Mouse (Mus musculus) myocyte (in vitro differentiated cells): Measurements from ENCODE around the gene Pex12. TPM values are rescaled to one million over a fixed set of nuclear protein-coding genes. Genes with fewer than 3 reads are reported as not detected.

ENCODE experiments used
- H3K27me3 ChIP-seq: one replicate; pipeline ENCODE4 v1.6.1; 2011; ENCODE audit not compliant: control insufficient read depth, insufficient read depth, insufficient read length
- H3K36me3 ChIP-seq: one replicate; pipeline ENCODE4 v1.6.1; 2011; ENCODE audit not compliant: control insufficient read depth, insufficient read depth
- H3K4me2 ChIP-seq: one replicate; pipeline ENCODE4 v1.6.1; 2011; ENCODE audit warnings: low read depth, control low read depth
- H3K4me3 ChIP-seq: one replicate; pipeline ENCODE4 v1.5.1; 2011; ENCODE audit warnings: mild to moderate bottlenecking, control low read depth, moderate library complexity
- H3K79me2 ChIP-seq: one replicate; pipeline ENCODE4 v1.6.1; 2011; ENCODE audit not compliant: control insufficient read depth, insufficient read depth
- H3ac ChIP-seq: one replicate; pipeline ENCODE4 v1.6.1; 2011; ENCODE audit not compliant: control insufficient read depth, insufficient read length
- CEBPB ChIP-seq: IDR thresholded peaks from 2 replicates; pipeline ENCODE4 v1.6.1; 2011; ENCODE audit warnings: mild to moderate bottlenecking, moderate library complexity; ENCODE audit not compliant: poor library complexity, insufficient read depth, severe bottlenecking
- E2F4 ChIP-seq: IDR thresholded peaks from one replicate; pipeline ENCODE4 v1.6.1; 2011; ENCODE audit warnings: mild to moderate bottlenecking, control low read depth, moderate library complexity; ENCODE audit not compliant: insufficient read depth
- MAX ChIP-seq: IDR thresholded peaks from one replicate; pipeline ENCODE4 v1.6.1; 2011; ENCODE audit warnings: low read depth, mild to moderate bottlenecking, control low read depth
- MYOD1 ChIP-seq, 3 experiments: IDR thresholded peaks; one replicate each; pipeline ENCODE4 v1.6.1; 2011; ENCODE audit warnings: control low read depth in 2 of 3, low read depth in 2 of 3, mild to moderate bottlenecking in 2 of 3, moderate library complexity in 1 of 3; ENCODE audit not compliant: insufficient read length in 2 of 3, control insufficient read depth in 1 of 3
- MYOG ChIP-seq, 3 experiments: IDR thresholded peaks; one replicate each; pipeline ENCODE4 v1.6.1; 2011; ENCODE audit warnings: control low read depth in 2 of 3, low read depth in 2 of 3, mild to moderate bottlenecking in 2 of 3; ENCODE audit not compliant: insufficient read length in 2 of 3, control insufficient read depth in 1 of 3, insufficient read depth in 1 of 3
- POLR2A ChIP-seq: IDR thresholded peaks from one replicate; pipeline ENCODE4 v1.6.1; 2011; ENCODE audit warnings: low read depth, mild to moderate bottlenecking, control low read depth, moderate library complexity; ENCODE audit not compliant: insufficient read length
- POLR2AphosphoS2 ChIP-seq: IDR thresholded peaks from one replicate; pipeline ENCODE4 v1.6.1; 2011; ENCODE audit warnings: low read depth, control low read depth; ENCODE audit not compliant: insufficient read length
- REST ChIP-seq: IDR thresholded peaks from one replicate; pipeline ENCODE4 v1.6.1; 2011; ENCODE audit warnings: mild to moderate bottlenecking, control low read depth, moderate library complexity; ENCODE audit not compliant: insufficient read depth, insufficient read length
- SRF ChIP-seq: IDR thresholded peaks from one replicate; pipeline ENCODE4 v1.6.1; 2011; ENCODE audit warnings: low read depth; ENCODE audit not compliant: control insufficient read depth, insufficient read length
- TCF12 ChIP-seq: IDR thresholded peaks from one replicate; pipeline ENCODE4 v1.6.1; 2011; ENCODE audit warnings: mild to moderate bottlenecking, control low read depth; ENCODE audit not compliant: poor library complexity, insufficient read depth, severe bottlenecking
- TCF3 ChIP-seq: IDR thresholded peaks from one replicate; pipeline ENCODE4 v1.6.1; 2011; ENCODE audit warnings: low read depth, control low read depth; ENCODE audit not compliant: insufficient read length
- USF1 ChIP-seq: IDR thresholded peaks from one replicate; pipeline ENCODE4 v1.6.1; 2011; ENCODE audit warnings: low read depth, mild to moderate bottlenecking, control low read depth, moderate library complexity
- polyA plus RNA-seq: library from polyadenylated mRNA; unstranded; fragments of >200 nt; fragmentation: generic; extraction: Trizol; gene quantifications from one replicate; pipeline ENCODE4 v1.2.1, GENCODE M21; 2012; ENCODE audit warnings: missing spikeins

Gene Pex12
- 8.7 TPM for polyA plus RNA-seq

DNA sequence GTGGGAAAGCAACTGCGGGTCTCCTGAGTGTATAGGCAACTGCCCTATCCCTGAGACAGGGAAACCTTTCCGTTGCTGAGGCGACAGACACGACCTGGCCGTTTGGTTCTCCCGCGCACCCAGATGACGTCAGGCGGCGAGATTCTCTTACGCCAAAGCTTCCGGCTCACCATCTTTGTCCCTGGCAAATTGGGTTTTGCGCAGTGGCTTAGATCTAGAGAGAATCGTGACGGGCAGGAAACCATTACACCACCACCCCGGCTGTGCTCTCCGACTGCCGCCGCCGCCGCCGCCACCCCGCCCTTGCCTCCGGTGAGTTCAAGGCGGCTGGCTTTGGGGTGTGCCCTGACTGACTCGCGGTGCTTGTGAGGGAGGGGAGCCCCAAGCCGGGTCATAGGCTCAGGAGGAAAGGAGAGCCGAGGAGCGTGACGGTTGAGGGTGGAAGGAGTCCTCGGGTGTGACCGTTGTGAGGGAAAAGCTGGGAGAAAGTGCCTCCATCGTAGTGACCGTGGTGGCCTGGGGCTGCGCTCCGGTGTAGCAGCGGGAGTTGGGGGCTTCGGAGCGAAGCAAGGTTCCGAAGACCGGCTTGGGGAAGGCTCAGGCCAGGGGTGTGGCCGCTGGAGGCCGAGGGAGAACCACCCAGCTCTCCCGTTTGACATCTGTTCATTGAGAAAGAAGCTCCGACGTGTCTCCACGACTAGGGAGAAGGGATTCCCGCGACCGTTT, at the start of gene Pex12:
Gene Pex12, minus strand, starts transcription at position 61 of the 726 bp plus-strand sequence.
- no peak for TF ChIP-seq TCF12
- TF ChIP-seq MYOD1 (IDR thresholded peaks at IDR 0.05; ENCODE audit: control insufficient read depth in 1 of 3, insufficient read length in 2 of 3, low read depth in 2 of 3): no peak
- peak; percentile 72 for TF ChIP-seq POLR2AphosphoS2
- peak; percentile 84 for TF ChIP-seq POLR2A
- peak in 1 of 3 experiments; percentile 5 for TF ChIP-seq MYOG (IDR thresholded peaks at IDR 0.05; ENCODE audit: control insufficient read depth in 1 of 3, insufficient read depth in 1 of 3, insufficient read length in 2 of 3, low read depth in 2 of 3)
- TF ChIP-seq TCF3: no peak
- peak; percentile 82 for TF ChIP-seq E2F4
- TF ChIP-seq SRF: peak; percentile 93
- Histone ChIP-seq H3K36me3 (no peaks in the 10 kb centered on the region), H3K4me3 (peak within 1 kb of the TSS; percentile 82), H3K79me2 (peaks cover 48% of the 10 kb centered on the region), H3K4me2 (peak within 1 kb of the TSS; percentile 93), H3ac (peak within 1 kb of the TSS; percentile 30), H3K27me3 (no peaks in the 10 kb centered on the region)

- Histone ChIP-seq H3K79me2 (no peaks in the 10 kb centered on the region), H3K27me3 (no peaks in the 10 kb centered on the region), H3K36me3 (peaks cover 56% of the 10 kb centered on the region), H3ac (no peak overlapping the region), H3K4me3 (no peak overlapping the region), H3K4me2 (no peak overlapping the region)
- TF ChIP-seq E2F4: no peak
- TF ChIP-seq USF1: no peak
- no peak for TF ChIP-seq MYOD1 (IDR thresholded peaks at IDR 0.05; ENCODE audit: control insufficient read depth in 1 of 3, insufficient read length in 2 of 3, low read depth in 2 of 3)
- TF ChIP-seq CEBPB: no peak
- no peak for TF ChIP-seq MAX
- TF ChIP-seq TCF3: no peak
- no peak for TF ChIP-seq POLR2AphosphoS2
- no peak for TF ChIP-seq POLR2A
- no peak for TF ChIP-seq SRF
- TF ChIP-seq TCF12: no peak
- TF ChIP-seq REST: no peak
- no peak for TF ChIP-seq MYOG (IDR thresholded peaks at IDR 0.05; ENCODE audit: control insufficient read depth in 1 of 3, insufficient read depth in 1 of 3, insufficient read length in 2 of 3, low read depth in 2 of 3)
These were observed 39.4 kb upstream of the Pex12 start for GRCm38 (mm10) chr11:83341716-83342245.

GRCm38 (mm10) chr11:83339705-83340104, 37.3 kb upstream of the Pex12 start:
- no peaks in the 10 kb centered on the region for H3K79me2 ChIP-seq
- peaks cover 71% of the 10 kb centered on the region for H3K36me3 ChIP-seq
- TF ChIP-seq TCF12 (no peak), USF1 (no peak), SRF (no peak), MYOG (IDR thresholded peaks at IDR 0.05; ENCODE audit: control insufficient read depth in 1 of 3, insufficient read depth in 1 of 3, insufficient read length in 2 of 3, low read depth in 2 of 3) (no peak), REST (no peak), POLR2AphosphoS2 (no peak), MYOD1 (IDR thresholded peaks at IDR 0.05; ENCODE audit: control insufficient read depth in 1 of 3, insufficient read length in 2 of 3, low read depth in 2 of 3) (no peak), MAX (no peak), CEBPB (no peak), E2F4 (no peak), POLR2A (no peak)
- no peaks in the 10 kb centered on the region for H3K27me3 ChIP-seq
- H3K4me3 ChIP-seq: no peak overlapping the region
- no peak overlapping the region for H3K4me2 ChIP-seq
- H3ac ChIP-seq: no peak overlapping the region

- Histone ChIP-seq H3K79me2 (peaks cover 4% of the 10 kb centered on the region), H3K27me3 (no peaks in the 10 kb centered on the region), H3K36me3 (peaks cover 64% of the 10 kb centered on the region), H3ac (no peak overlapping the region), H3K4me2 (no peak overlapping the region), H3K4me3 (no peak overlapping the region)
- TF ChIP-seq CEBPB (no peak), MYOD1 (IDR thresholded peaks at IDR 0.05; ENCODE audit: control insufficient read depth in 1 of 3, insufficient read length in 2 of 3, low read depth in 2 of 3) (no peak), MYOG (IDR thresholded peaks at IDR 0.05; ENCODE audit: control insufficient read depth in 1 of 3, insufficient read depth in 1 of 3, insufficient read length in 2 of 3, low read depth in 2 of 3) (no peak), REST (no peak)
These were observed 33.4 kb upstream of the Pex12 start for GRCm38 (mm10) chr11:83335826-83336225.
